Mouse (Mus musculus) urinary bladder, postnatal 36 days (tissue): Measurements from ENCODE around the gene Fry.

Experiments used
- DNase-seq, 2 experiments: peaks; one replicate each; pipeline ENCODE4 v3.0.0; 2022; ENCODE audit warnings: low spot score in 2 of 2, mixed read lengths in 1 of 2

The Fry gene

GRCm38 (mm10) chr5:150389589-150390377 is 271.3 kb downstream of the Fry start:
- DNase-seq = no peak

DNA sequence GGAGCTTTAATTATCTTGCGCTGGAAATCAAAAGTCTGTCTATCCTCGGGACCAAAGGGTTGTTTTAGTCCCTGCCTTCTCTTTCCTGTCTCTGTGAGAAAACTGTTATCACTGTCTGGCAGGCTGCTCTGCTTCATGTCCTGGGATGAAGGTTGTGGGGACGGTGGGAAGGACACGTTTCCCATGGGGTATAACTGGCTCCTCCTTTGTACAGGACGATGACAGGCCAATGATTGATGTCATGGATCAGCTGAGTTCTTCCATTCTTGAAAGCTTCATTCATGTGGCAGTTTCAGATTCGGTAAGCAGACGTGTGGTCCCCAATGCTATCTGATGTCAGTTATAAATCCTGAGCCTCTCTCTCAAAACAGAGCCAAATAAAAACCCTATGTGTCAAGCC is 272.0 kb downstream of the Fry start:
- no peak for DNase-seq

- DNase-seq = no peak
Observed at GRCm38 (mm10) chr5:150394645-150395044, 276.2 kb downstream of the Fry start.

DNA sequence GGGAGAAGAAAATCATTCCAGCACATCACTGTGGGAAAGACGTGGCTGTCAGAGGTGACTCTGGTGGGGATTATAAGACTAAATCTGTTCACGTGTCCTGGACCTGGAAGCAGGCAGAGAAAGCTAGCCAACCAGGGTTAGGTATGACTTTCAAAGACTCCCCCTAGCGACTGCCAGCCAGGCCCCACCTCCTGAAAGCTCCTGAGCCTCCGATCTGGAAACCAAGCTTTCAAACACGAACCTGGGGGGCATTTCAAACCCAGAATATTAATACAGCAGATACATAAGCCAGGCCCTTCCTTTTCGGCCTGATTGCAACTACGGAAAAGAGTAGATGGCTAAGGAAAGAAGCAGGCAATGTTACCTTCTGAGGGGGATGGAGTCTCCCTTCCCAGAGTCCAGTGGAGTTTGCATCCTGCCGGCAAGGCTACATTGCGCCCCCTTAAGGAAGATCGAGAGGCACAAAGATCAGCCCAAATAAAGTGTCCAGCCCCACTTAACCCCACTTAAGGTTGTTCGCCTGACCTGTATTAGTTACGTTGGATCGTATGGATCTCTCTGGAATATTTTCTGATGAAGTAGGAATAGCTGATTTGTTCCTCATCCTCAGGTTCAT is 284.5 kb downstream of the Fry start:
- no peak for DNase-seq

DNA sequence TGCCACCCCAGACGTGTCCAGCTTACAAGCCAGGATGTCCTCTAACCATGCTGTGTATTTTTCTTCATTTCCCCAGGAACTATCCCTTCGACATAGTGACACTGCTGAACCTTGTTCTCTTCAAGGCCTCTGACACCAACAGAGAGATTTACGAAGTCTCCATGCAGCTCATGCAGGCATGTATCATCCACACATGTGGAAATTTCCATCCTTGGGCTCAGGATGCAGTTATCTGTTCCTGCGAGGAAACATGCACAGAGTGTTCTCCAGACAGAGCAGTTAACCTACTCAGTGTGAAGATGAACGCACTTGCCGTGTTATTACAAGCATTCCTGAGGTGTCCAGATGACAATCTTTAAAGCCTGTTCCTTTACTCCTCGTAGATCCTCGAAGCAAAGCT is 286.4 kb downstream of the Fry start:
- DNase-seq = no peak

DNA sequence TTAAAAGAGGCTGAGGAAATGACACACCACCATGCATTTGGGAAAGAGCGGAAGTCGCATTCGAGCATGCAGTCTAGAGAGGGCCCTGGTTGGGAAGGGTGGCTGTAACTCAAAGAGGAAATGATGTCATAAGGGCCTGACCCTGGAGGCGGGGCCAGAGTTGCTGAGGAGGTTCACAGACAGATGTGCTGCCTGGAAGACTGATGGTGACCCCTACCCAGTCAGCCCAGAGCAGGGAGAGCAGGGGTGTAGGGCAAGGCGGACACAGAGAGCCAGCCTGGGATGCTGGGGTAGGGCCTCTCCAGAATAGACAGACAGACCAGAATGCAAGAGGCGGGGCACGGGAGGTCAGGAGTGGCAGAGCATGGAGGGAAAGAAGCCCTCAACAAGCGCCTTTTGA is 290.5 kb downstream of the Fry start:
- DNase-seq = no peak

DNA sequence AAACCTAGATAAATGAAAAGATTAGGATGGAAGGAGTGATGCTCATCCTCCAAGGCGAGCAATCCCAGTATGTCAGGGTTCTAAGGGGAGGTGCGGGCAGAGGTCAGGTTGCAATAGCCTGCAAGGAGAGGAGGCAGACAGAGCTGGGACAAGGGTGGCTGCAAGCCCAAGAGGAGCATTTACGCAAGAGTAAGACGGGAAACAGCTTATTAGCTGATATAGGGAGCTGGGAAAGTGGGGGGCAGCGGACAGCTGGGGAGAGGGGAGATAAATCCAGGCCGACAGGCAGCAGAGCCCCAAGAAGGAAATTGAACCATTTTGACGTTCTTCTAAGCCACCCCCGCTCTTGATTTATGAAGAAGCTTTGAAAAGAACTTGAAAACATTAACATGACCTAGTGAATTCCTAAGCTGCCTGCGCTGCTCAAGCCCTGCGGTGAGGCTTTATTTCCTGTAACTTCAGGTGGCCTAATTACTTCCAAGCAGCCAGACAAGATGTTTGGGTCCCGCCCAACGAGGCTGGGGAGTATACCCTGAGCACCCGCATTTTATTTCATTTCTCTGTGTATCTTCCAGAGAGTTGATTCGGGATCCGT is 291.1 kb downstream of the Fry start:
- peak in 1 of 2 experiments; percentile 20 for DNase-seq

DNA sequence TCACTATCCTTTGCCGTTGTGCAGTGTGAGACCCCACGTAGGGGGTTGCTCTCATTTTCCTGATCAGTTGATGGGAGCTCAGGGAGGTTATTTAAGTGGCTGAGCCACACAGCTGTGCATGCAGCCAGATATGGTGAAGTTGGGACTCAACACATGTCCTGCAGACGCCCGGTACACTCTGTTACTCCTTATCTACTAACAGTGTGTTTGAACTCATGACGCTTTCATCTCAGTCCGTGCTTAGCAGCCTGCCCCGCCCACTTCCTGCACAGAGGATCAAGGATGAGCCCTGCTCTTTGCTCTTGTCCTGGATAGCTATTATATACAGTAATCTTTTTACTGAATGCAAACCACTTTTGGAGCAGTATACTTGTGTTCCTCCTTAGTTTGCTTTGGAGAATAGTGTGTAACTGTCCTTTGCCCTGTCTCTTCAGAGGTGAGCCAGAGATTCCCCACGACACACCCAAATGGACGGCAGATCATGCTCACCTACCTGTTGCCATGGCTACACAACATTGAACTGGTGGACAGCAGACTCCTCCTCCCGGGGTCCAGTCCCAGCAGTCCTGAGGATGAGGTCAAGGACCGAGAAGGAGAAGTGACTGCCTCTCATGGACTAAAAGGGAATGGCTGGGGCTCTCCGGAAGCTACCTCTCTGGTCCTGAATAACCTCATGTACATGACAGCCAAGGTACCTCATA is 294.5 kb downstream of the Fry start:
- no peak for DNase-seq

- DNase-seq = no peak
Observed at GRCm38 (mm10) chr5:150414823-150415222, 296.4 kb downstream of the Fry start.

GRCm38 (mm10) chr5:150417223-150417622 is 298.8 kb downstream of the Fry start:
- DNase-seq = no peak

GRCm38 (mm10) chr5:150418035-150418434 is 299.6 kb downstream of the Fry start:
- DNase-seq = no peak

DNA sequence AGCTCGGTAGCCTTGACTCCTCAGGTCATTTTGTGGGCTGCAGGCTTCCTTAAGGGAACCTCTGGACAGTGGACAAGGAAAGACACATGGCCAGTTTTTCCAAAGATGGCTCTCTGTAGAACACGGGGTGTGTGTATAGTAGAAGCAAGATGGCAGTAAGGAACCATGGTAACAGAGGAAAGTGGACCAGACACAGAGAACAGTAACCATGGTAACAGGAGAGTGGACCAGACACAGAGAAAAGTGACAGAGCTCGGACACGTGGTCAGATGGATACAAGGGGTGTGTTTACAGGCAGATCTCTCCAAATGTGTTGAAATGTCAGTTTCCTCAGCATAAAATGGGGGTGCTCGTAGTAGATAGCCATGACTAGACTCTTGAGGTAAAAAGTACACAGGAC is 306.6 kb downstream of the Fry start:
- DNase-seq = no peak

- DNase-seq = peak in 1 of 2 experiments; percentile 23
Observed at GRCm38 (mm10) chr5:150426595-150426994, 308.1 kb downstream of the Fry start.

GRCm38 (mm10) chr5:150431286-150431685 is 312.8 kb downstream of the Fry start:
- DNase-seq = no peak

DNA sequence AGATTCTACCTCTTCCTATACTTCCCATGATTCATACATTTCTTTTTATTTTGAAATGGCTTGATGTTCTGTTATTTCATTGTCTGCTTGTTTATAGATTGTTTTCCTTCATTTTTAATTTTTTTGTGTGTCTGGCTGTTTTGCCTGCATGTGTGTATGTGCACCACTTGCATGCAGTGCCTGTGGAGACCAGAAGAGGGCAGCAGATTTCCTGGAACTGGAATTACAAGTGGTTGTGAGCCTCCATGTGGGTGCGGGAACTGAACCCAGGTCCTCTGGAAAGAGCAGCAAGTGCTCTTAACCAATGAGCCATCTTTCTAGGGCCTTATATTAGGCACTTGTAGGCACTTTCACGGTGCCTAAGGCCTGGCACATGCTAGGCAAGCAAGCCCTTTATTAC is 314.5 kb downstream of the Fry start:
- DNase-seq = no peak

- no peak for DNase-seq
Observed at GRCm38 (mm10) chr5:150436629-150437389, 318.4 kb downstream of the Fry start.

DNA sequence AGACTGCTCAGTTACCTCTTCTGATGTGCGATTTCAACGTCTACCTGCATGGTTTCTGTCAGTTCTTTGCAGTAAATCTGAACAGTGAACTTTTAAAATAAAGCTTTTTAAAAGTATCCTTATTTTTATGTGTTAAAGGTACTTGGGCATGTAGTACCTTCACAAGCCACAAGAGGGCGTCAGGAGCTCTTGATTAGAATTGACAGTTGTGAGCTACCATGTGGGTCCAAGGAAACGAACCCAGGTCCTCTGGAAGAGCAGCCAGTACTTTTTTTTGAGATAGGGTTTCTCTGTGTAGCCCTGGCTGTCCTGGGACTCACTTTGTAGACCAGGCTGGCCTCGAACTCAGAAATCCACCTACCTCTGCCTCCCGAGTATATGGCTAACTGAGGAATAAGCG is 323.2 kb downstream of the Fry start:
- DNase-seq = no peak

DNA sequence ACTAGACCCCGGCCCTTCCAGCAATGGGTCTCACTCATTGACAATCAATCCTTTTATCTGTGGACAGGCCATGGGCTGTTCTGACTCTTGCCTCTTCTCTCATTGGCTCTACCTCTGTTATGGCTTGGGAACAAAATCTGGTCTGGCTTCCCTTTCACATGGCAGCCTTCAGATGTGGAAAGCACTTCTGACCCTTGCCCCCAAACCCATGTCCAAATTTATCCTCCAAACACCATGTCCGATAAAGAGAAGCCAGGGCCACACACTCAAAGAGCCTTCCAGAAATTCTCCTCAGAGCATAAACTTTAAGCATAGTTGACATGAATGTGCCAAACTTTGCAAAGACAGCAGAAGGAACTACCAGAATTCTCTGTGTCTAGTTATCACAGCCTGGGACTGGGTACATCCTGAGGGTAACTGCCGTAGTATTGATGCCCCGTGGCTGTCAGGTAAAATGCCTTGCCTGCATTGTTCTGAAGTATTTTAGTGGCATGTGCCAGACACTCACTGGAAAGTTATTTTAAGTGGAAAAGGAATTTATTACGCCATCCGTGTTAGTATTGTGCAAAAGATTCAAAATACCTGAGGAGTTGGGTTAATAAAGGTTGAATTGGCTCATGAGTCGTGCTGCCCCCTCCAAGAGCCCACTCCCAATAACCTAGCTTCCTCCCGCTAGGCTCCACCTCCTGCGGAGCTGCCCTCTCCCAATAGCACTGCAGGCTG is 333.0 kb downstream of the Fry start:
- no peak for DNase-seq

DNA sequence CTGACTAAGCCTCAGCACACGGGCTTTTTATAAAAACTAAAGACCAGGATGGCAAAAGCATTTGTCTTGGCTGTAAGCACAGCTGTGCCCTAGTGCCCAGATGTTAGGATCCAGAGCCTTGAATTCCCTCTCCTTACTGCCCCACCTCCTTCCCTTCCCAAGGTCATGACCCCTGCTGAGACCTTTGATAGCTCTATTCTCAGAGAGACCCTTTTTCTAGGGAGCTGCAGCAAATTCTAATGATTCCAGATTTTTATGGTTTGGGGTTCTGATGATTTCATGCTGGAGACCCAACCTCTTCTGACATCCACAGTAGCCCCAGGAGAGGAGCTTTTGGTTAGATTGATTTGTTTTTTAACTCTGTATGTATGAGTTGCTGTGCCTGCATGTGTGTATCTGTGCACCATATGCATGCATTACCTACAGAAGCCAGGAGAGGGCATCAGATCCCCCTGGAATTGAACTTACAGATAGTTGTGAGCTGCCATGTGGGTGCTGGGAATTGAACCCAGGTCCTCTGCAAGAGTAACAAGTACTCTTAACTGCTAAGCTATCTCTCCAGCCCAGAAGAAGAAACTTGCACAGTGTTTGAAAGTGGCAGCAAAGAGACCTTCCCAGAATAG is 333.7 kb downstream of the Fry start:
- no peak for DNase-seq

- DNase-seq = no peak
Observed at GRCm38 (mm10) chr5:150452671-150453070, 334.2 kb downstream of the Fry start.

DNA sequence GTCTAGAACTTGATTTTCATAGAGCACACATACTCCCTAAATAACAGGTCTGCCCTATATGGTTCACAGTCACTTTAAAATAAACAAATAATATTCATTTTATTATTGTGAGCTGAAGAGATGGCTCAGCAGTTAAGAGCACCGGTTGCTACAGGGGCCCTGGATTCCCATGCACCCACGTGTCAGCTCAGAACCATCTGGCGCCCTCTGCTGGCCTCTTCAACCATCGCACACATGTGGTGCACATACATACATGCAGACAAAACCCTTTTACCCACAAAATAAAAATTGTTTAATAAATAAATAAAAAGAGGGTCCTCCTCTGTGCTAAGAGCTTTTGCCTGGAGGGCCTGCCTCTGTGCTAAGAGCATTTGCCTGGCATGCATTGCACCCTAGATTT is 335.0 kb downstream of the Fry start:
- no peak for DNase-seq
